Mouse (Mus musculus): ENCODE data around the gene Tbata. TPM values are rescaled to one million over a fixed set of nuclear protein-coding genes. Genes with fewer than 3 reads are reported as not detected.

Tbata gene
- polyA plus RNA-seq, 1 experiment from 2014 or later, result 7.5 TPM

GRCm38 (mm10) chr10:61199566-61200213 lies 27.9 kb downstream of the Tbata start:
- WGBS, result 26% methylated on average over 11 of the region's 11 CpGs
- Histone ChIP-seq H3K9ac (ENCODE audit: low read length) (no peak overlapping the region), H3K4me1 (replicated peaks; ENCODE audit: control insufficient read depth, insufficient read depth, low read length) (peaks cover 2% of the 10 kb centered on the region; the same call in 1 of the 2 replicates), H3K4me3 (ENCODE audit: low read length) (no peak overlapping the region), H3K36me3 (ENCODE audit: control insufficient read depth, insufficient read depth, low read length) (no peaks in the 10 kb centered on the region), H3K4me2 (ENCODE audit: low read depth, low read length) (no peak overlapping the region), H3K9me3 (ENCODE audit: control insufficient read depth, low read length) (no peaks in the 10 kb centered on the region), H3K27me3 (ENCODE audit: control insufficient read depth, insufficient read depth, low read depth, low read length) (no peaks in the 10 kb centered on the region), H3K27ac (ENCODE audit: low read length) (no peak overlapping the region)
- ATAC-seq (ENCODE audit: low read depth), result peak; percentile 51

GRCm38 (mm10) chr10:61200232-61200820 lies 28.6 kb downstream of the Tbata start:
- Histone ChIP-seq H3K27ac (ENCODE audit: low read length) (no peak overlapping the region), H3K9me3 (ENCODE audit: control insufficient read depth, low read length) (no peaks in the 10 kb centered on the region), H3K4me2 (ENCODE audit: low read depth, low read length) (no peak overlapping the region), H3K36me3 (ENCODE audit: control insufficient read depth, insufficient read depth, low read length) (no peaks in the 10 kb centered on the region), H3K4me3 (ENCODE audit: low read length) (no peak overlapping the region), H3K27me3 (ENCODE audit: control insufficient read depth, insufficient read depth, low read depth, low read length) (no peaks in the 10 kb centered on the region), H3K4me1 (replicated peaks; ENCODE audit: control insufficient read depth, insufficient read depth, low read length) (peaks cover 2% of the 10 kb centered on the region; the same call in 1 of the 2 replicates), H3K9ac (ENCODE audit: low read length) (no peak overlapping the region)
- ATAC-seq (ENCODE audit: low read depth), result no peak
- 81% methylated on average over 7 of the region's 7 CpGs for WGBS

- Histone ChIP-seq H3K4me1 (replicated peaks; ENCODE audit: control insufficient read depth, insufficient read depth, low read length) (0 out of 2 replicates have a peak, but pooled peaks cover 2% of the 10 kb centered on the region), H3K27me3 (ENCODE audit: control insufficient read depth, insufficient read depth, low read depth, low read length) (no peaks in the 10 kb centered on the region), H3K4me3 (ENCODE audit: low read length) (no peak overlapping the region), H3K27ac (ENCODE audit: low read length) (no peak overlapping the region), H3K9ac (ENCODE audit: low read length) (no peak overlapping the region), H3K4me2 (ENCODE audit: low read depth, low read length) (no peak overlapping the region), H3K36me3 (ENCODE audit: control insufficient read depth, insufficient read depth, low read length) (no peaks in the 10 kb centered on the region), H3K9me3 (ENCODE audit: control insufficient read depth, low read length) (no peaks in the 10 kb centered on the region)
- 52% methylated on average over 9 of the region's 9 CpGs for WGBS
- no peak for ATAC-seq (ENCODE audit: low read depth)
Observed at GRCm38 (mm10) chr10:61200998-61201397, 29.2 kb downstream of the Tbata start.

- Histone ChIP-seq H3K27ac (ENCODE audit: low read length) (no peak overlapping the region), H3K4me1 (replicated peaks; ENCODE audit: control insufficient read depth, insufficient read depth, low read length) (0 out of 2 replicates have a peak, but pooled peaks cover 2% of the 10 kb centered on the region), H3K9ac (ENCODE audit: low read length) (no peak overlapping the region), H3K27me3 (ENCODE audit: control insufficient read depth, insufficient read depth, low read depth, low read length) (no peaks in the 10 kb centered on the region), H3K36me3 (ENCODE audit: control insufficient read depth, insufficient read depth, low read length) (no peaks in the 10 kb centered on the region), H3K9me3 (ENCODE audit: control insufficient read depth, low read length) (no peaks in the 10 kb centered on the region), H3K4me2 (ENCODE audit: low read depth, low read length) (no peak overlapping the region), H3K4me3 (ENCODE audit: low read length) (no peak overlapping the region)
- ATAC-seq (ENCODE audit: low read depth), result no peak
- 66% methylated on average over 12 of the region's 12 CpGs for WGBS
Observed at GRCm38 (mm10) chr10:61201596-61202318, 30.0 kb downstream of the Tbata start.

GRCm38 (mm10) chr10:61203930-61204329 lies 32.2 kb downstream of the Tbata start:
- ATAC-seq (ENCODE audit: low read depth), result no peak
- WGBS, result 54% methylated on average over 3 of the region's 3 CpGs
- Histone ChIP-seq H3K4me3 (ENCODE audit: low read length) (no peak overlapping the region), H3K4me2 (ENCODE audit: low read depth, low read length) (no peak overlapping the region), H3K4me1 (replicated peaks; ENCODE audit: control insufficient read depth, insufficient read depth, low read length) (0 out of 2 replicates have a peak, but pooled peaks cover 2% of the 10 kb centered on the region), H3K9me3 (ENCODE audit: control insufficient read depth, low read length) (no peaks in the 10 kb centered on the region), H3K27ac (ENCODE audit: low read length) (no peak overlapping the region), H3K27me3 (ENCODE audit: control insufficient read depth, insufficient read depth, low read depth, low read length) (no peaks in the 10 kb centered on the region), H3K36me3 (ENCODE audit: control insufficient read depth, insufficient read depth, low read length) (no peaks in the 10 kb centered on the region), H3K9ac (ENCODE audit: low read length) (no peak overlapping the region)

- no peak overlapping the region for H3K4me3 ChIP-seq (ENCODE audit: low read length)
- no peak for ATAC-seq (ENCODE audit: low read depth)
- 77% methylated on average over 9 of the region's 9 CpGs for WGBS
- no peak overlapping the region for H3K9ac ChIP-seq (ENCODE audit: low read length)
- H3K27me3 ChIP-seq (ENCODE audit: control insufficient read depth, insufficient read depth, low read depth, low read length), result no peaks in the 10 kb centered on the region
- no peaks in the 10 kb centered on the region for H3K36me3 ChIP-seq (ENCODE audit: control insufficient read depth, insufficient read depth, low read length)
- H3K27ac ChIP-seq (ENCODE audit: low read length), result no peak overlapping the region
- H3K9me3 ChIP-seq (ENCODE audit: control insufficient read depth, low read length), result no peaks in the 10 kb centered on the region
- H3K4me1 ChIP-seq (replicated peaks; ENCODE audit: control insufficient read depth, insufficient read depth, low read length), result no peaks in the 10 kb centered on the region; the same call in 1 of the 2 replicates
- H3K4me2 ChIP-seq (ENCODE audit: low read depth, low read length), result no peak overlapping the region
Observed at GRCm38 (mm10) chr10:61208114-61208684, 36.4 kb downstream of the Tbata start.

GRCm38 (mm10) chr10:61211105-61211504 lies 39.4 kb downstream of the Tbata start:
- peaks cover 3% of the 10 kb centered on the region; the same call in 1 of the 2 replicates for H3K9me3 ChIP-seq (ENCODE audit: control insufficient read depth, low read length)
- H3K4me3 ChIP-seq (ENCODE audit: low read length), result no peak overlapping the region
- 81% methylated on average over 4 of the region's 4 CpGs for WGBS
- H3K4me1 ChIP-seq (replicated peaks; ENCODE audit: control insufficient read depth, insufficient read depth, low read length), result no peaks in the 10 kb centered on the region; the same call in 1 of the 2 replicates
- no peaks in the 10 kb centered on the region for H3K36me3 ChIP-seq (ENCODE audit: control insufficient read depth, insufficient read depth, low read length)
- H3K27ac ChIP-seq (ENCODE audit: low read length), result no peak overlapping the region
- H3K27me3 ChIP-seq (ENCODE audit: control insufficient read depth, insufficient read depth, low read depth, low read length), result no peaks in the 10 kb centered on the region
- no peak overlapping the region for H3K9ac ChIP-seq (ENCODE audit: low read length)
- H3K4me2 ChIP-seq (ENCODE audit: low read depth, low read length), result no peak overlapping the region
- ATAC-seq (ENCODE audit: low read depth), result no peak

GRCm38 (mm10) chr10:61211743-61212142 lies 40.0 kb downstream of the Tbata start:
- Histone ChIP-seq H3K4me2 (ENCODE audit: low read depth, low read length) (no peak overlapping the region), H3K27ac (ENCODE audit: low read length) (no peak overlapping the region), H3K9ac (ENCODE audit: low read length) (no peak overlapping the region), H3K36me3 (ENCODE audit: control insufficient read depth, insufficient read depth, low read length) (no peaks in the 10 kb centered on the region), H3K4me3 (ENCODE audit: low read length) (no peak overlapping the region), H3K9me3 (ENCODE audit: control insufficient read depth, low read length) (peaks cover 3% of the 10 kb centered on the region; the same call in 1 of the 2 replicates), H3K27me3 (ENCODE audit: control insufficient read depth, insufficient read depth, low read depth, low read length) (no peaks in the 10 kb centered on the region), H3K4me1 (replicated peaks; ENCODE audit: control insufficient read depth, insufficient read depth, low read length) (no peaks in the 10 kb centered on the region; the same call in 1 of the 2 replicates)
- 11% methylated on average over 13 of the region's 13 CpGs for WGBS
- ATAC-seq (ENCODE audit: low read depth), result peak; percentile 49; the same call in 1 of the 2 replicates

- H3K4me2 ChIP-seq (ENCODE audit: low read depth, low read length), result no peak overlapping the region
- ATAC-seq (ENCODE audit: low read depth), result peak; percentile 51
- no peak overlapping the region for H3K27ac ChIP-seq (ENCODE audit: low read length)
- no peak overlapping the region for H3K4me3 ChIP-seq (ENCODE audit: low read length)
- H3K4me1 ChIP-seq (replicated peaks; ENCODE audit: control insufficient read depth, insufficient read depth, low read length), result no peaks in the 10 kb centered on the region; the same call in 1 of the 2 replicates
- no peaks in the 10 kb centered on the region for H3K36me3 ChIP-seq (ENCODE audit: control insufficient read depth, insufficient read depth, low read length)
- 11% methylated on average over 10 of the region's 11 CpGs for WGBS
- no peak overlapping the region for H3K9ac ChIP-seq (ENCODE audit: low read length)
- H3K27me3 ChIP-seq (ENCODE audit: control insufficient read depth, insufficient read depth, low read depth, low read length), result no peaks in the 10 kb centered on the region
- H3K9me3 ChIP-seq (ENCODE audit: control insufficient read depth, low read length), result peaks cover 3% of the 10 kb centered on the region; the same call in 1 of the 2 replicates
Observed at GRCm38 (mm10) chr10:61212817-61213216, 41.1 kb downstream of the Tbata start.

Data from lung, embryonic 16.5 days (tissue).